Mouse (Mus musculus) heart, postnatal 10 days (tissue): ENCODE measurements around the gene Atg9a. TPM values are rescaled to one million over a fixed set of nuclear protein-coding genes. Genes with fewer than 3 reads are reported as not detected.

ENCODE experiments used
- DNase-seq, 2 experiments: peaks; one replicate each; pipeline ENCODE4 v3.0.0; 2021
- intact Hi-C: fragments of 180-260 bp; cut with DNase I; formaldehyde crosslinking; loops from one replicate; pipeline ENCODE4 v1.15.1; 2025
- total RNA-seq, 2 experiments: library from RNA; stranded (reverse); gene quantifications; 2 replicates each; pipeline ENCODE4 v1.2.3; 2021

The Atg9a gene
- total RNA-seq, 2 experiments from 2014 or later = 51.6 to 54.2 TPM

GRCm38 (mm10) chr1:75216797-75217585 is 25.0 kb upstream of the Atg9a start:
- DNase-seq = peak; percentile 84 to 85

GRCm38 (mm10) chr1:75215785-75216184 is 23.8 kb upstream of the Atg9a start:
- no peak for DNase-seq
- intact Hi-C loops = no loop called here

More at GRCm38 (mm10) chr1:75216797-75217585, 25.0 kb upstream of the Atg9a start:
- intact Hi-C loops = no loop called here

- intact Hi-C loops = no loop called here
- peak; percentile 90 to 92 for DNase-seq
These were observed 22.9 kb upstream of the Atg9a start for GRCm38 (mm10) chr1:75214886-75215285.

DNA sequence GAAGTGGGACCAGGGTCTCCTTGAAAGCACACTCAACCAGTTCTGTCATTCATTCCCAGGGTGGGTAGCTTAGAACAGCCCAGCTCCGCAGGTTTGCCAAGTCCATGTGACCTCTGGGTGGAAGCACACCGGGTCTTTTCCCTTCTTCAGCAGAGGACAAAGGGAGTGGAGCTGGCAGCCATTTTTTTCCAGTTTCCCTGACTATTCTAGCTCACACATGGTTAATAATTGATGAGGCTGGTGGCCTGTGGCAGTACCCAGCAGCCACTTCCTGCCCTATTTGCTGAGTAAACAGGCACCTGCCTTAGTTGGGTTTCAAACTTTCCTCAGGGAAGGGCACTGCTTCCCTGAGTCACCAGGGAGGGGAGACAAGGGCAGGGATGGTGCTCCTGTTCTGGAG is 22.4 kb upstream of the Atg9a start:
- peak in 1 of 2 experiments; percentile 51 for DNase-seq
- intact Hi-C loops = no loop called here

GRCm38 (mm10) chr1:75213096-75213495 is 21.1 kb upstream of the Atg9a start:
- no peak for DNase-seq
- intact Hi-C loops = no loop called here

GRCm38 (mm10) chr1:75212542-75212941 is 20.5 kb upstream of the Atg9a start:
- intact Hi-C loops = no loop called here
- no peak for DNase-seq

- intact Hi-C loops = no loop called here
- no peak for DNase-seq
These were observed 19.2 kb upstream of the Atg9a start for GRCm38 (mm10) chr1:75211141-75211708.

DNA sequence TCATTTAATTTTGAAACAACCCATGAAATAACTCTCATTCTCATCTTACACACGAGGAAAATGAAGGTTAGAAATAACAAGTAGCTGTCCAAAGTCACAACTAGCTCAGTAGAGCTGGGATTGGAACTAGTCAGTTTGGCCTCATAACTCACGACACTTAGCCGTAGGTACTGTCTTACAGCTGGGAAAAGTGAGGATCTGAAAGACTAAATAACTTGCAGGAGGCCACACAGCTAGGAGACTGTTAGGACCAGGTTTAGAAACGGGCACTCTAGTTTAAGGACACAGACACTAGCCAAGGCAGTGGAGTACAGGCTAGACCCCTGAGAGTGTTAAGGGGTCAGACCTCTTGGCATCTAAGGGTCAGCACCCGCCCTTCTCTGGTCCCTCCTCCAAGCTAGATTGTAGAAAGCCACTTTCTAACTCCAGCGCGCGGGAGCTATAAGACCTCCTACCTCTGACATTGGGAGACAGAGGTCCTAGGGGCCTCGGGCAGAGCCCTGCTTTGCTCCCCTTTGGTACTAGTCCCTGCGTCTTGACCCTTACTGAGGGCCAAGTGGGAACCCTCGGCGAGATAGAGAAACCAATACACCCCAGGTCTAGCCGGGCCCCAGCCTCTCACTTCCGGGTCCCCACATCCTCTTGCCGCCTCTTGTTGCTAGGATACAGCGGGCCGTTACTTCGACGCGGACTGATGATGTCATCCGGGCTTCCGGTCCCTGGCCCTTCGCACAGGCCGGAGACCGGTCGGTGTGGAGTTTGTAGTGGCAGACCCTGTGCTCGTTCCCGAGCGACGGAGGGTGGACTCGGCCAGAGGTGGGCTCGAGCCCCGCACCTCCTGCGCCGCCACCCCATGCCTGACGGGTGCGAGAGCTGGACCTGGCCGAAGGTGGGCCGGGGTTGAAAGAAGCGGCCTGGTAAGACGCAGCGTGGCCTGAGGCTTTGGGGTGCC is 18.4 kb upstream of the Atg9a start, which contains the start of the genes Glb1l and Stk16:
TSS of gene Glb1l (minus strand) at position 678 of the 952 bp plus-strand sequence.
TSS of gene Stk16 (plus strand) at position 703 of the 952 bp plus-strand sequence.
- intact Hi-C loops = no loop called here
- peak; percentile 98 for DNase-seq

GRCm38 (mm10) chr1:75208967-75209678 is 17.1 kb upstream of the Atg9a start:
- DNase-seq = peak; percentile 60 to 68
- intact Hi-C loops = loop anchor here (1.0 kb wide), 1 partner anchor 17 kb away; the partner anchor contains the start of genes Ankzf1 and Atg9a

- DNase-seq = no peak
These were observed 9.2 kb upstream of the Atg9a start for GRCm38 (mm10) chr1:75201236-75201635.

DNA sequence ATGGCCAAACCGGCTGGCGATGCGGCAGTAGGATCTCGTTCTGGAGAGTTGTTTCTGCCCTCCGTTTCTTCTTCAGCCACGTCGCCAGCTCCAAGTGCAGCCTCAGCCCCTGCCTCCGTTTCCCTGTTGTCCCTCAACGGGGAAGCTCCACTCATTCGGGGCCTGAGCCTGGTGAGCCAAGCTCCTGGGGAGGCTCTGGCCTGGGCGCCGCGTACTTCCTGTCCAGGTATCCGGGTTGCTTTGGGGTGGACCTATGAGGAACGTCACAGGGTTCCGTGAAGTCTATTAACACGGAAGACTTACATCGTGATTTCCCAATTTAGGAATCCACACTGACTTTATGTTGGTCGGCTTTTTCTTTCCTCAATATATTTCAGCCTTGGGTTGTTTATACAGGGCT is 456 bp upstream of the Atg9a start:
- intact Hi-C loops = loop anchor here (1.0 kb wide), 1 partner anchor 17 kb away; no protein-coding TSS in a partner anchor
- peak; percentile 38 to 48 for DNase-seq

More at GRCm38 (mm10) chr1:75201236-75201635, 9.2 kb upstream of the Atg9a start:
- intact Hi-C loops = no loop called here

DNA sequence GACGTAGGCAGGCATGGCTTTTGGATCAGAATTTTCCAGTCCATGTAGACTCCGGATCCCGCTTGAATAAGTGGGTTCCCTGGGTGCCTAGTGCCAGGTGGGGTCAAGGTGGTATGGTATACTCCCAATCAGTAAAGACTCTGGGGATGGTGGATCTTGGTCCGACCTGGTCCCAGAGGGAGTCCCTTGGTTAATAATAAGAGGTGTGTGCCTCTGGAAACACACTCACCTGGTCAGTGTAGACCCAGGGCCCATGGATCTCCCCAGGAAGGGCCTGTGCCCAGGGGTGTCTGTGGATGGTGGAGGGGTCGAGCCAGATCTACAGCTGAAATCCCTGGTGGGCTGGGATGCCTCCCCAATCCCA is 756 bp downstream of the Atg9a start:
- no peak for DNase-seq
- intact Hi-C loops = no loop called here

DNA sequence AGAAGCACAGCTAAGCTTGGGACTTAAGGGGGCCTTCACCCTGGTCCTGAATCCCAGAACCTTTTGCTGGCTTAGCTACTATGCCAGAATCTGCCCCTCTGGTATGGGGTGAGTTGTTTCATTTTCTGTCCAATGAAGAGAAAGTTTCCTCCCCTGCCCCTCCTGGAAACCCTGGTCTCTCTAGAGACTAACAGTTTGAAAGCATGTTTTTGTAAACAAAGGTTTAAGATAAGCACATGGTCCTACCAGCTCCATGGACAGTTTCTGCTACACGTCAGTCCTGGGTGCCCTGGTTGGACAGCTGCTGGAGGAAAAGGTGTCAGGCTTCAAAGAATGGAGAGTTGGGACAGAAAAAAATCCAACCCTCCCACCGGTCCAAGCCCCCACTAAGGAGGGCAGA is 1.4 kb downstream of the Atg9a start:
- intact Hi-C loops = no loop called here
- DNase-seq = no peak

DNA sequence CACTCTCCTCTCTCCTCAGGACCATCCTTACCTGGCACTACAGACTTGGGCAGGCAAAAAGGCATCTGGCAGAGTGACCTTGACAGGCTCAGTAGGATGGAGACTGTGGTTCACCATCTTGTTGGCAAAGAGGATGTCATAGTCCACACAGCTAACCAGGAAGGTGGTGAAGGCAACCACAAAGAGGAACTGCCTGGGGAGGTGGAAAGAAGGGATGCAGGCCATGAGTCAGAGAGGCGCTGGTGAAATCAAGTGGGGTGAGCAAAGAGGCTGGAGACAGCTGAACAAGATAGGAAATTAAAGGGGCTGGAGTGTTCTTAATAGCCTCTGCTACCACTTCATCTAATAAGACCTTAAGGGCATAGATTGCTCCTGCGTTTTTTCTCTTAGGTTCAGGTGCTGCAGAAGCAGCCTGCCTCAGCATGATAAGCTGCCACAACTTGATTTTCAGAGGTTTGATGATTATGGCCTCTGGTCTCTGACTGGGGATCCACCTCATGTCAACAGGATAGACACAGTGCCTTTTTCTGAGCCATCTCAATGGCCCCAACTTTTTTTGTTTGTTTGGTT is 4.0 kb downstream of the Atg9a start:
- intact Hi-C loops = no loop called here
- no peak for DNase-seq

GRCm38 (mm10) chr1:75187126-75187525 is 4.9 kb downstream of the Atg9a start:
- intact Hi-C loops = no loop called here
- DNase-seq = no peak

- intact Hi-C loops = no loop called here
- DNase-seq = no peak
These were observed 6.5 kb downstream of the Atg9a start for GRCm38 (mm10) chr1:75185495-75185894.

DNA sequence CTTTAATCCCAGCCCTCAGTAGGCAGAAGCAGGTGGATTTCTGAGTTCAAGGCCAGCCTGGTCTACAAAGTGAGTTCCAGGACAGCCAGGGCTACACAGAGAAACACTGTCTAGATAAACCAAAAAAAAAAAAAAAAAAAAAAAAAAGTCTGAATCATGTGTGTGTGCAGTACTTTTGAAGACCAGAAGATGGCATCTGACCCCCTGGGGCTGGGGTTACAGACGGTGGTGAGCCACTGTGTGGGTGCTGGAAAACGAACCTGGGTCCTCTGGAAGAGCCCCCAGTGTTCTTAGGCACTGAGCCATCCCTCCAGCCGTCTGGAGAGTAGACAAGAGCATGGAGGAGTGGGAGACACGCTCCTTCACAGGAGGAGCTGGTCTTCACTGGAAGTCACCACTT is 9.8 kb downstream of the Atg9a start:
- intact Hi-C loops = no loop called here
- no peak for DNase-seq

DNA sequence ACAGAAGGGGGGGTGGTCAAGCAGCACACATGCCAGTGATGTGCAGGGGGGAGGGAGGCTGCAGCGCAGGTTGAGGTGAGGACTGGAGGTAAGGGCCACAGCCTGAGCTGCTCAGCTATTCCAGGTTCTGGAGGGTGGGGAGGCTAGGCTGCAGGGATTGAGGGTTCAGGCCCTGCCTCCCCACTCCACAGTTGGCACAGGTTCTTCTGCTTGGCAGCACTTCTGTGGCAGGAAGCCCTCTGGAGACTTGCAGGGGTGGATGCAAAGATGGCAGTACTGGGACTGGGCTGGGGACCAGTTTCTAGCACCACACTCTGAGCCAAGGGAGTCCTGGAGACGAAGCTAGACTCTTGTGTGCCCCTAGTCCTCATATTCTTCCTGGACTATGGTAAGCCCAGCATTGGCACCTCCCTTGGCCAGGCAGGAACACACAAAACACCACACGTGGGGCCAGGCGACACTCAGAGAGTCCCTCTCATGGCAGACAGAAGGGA is 10.6 kb downstream of the Atg9a start:
- intact Hi-C loops = no loop called here
- no peak for DNase-seq

DNA sequence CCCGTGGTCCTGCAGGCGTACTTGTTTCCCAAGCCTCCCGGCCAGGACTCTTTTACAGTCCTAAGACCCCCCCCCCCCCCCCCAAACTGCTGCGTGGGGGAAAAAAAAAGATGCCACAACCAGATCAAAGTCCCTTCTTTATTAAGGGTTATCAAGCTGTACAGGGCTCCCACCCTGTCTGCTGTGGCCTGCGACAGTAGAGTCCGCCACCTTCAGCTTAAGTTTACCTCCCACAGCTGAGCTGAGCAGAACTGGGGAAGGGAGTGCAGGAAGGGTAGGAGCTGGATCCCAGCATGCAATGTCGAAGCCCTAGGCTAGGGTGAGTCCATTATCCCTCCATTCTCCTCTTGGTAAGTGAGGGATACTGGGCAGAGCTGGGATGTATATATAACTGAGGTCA is 11.3 kb downstream of the Atg9a start:
- no peak for DNase-seq
- intact Hi-C loops = no loop called here

- DNase-seq = peak; percentile 92 to 93
- intact Hi-C loops = no loop called here
These were observed 11.8 kb downstream of the Atg9a start, which contains the start of gene Abcb6 for GRCm38 (mm10) chr1:75180105-75180590. TSS of gene Abcb6 (minus strand) at chr1:75180392.
